Mouse (Mus musculus) limb, embryonic 14.5 days (tissue): ENCODE measurements at regions not wholly inside any gene's neighbourhood (a gene's known extent, or its start where the extent isn't known, plus 50 kb on each side); places are given as distances from the start of the nearest gene placed in this dataset.

ENCODE experiments used
- ATAC-seq: fragments of 200-750 bp; cut with Nextera tagmentation; 2 replicates; pipeline ENCODE4 v1.8.0; 2017; ENCODE audit warnings: low read depth, moderate number of reproducible peaks, moderate TSS enrichment; ENCODE audit not compliant: low FRiP score
- DNase-seq: peaks from one replicate; pipeline ENCODE4 v3.0.0-alpha.2; 2015; ENCODE audit warnings: low spot score
- H3K27ac ChIP-seq: fragments of 300-500 bp; sonication (generic); replicated peaks from 2 replicates; pipeline ENCODE4 v1.5.1; 2014; ENCODE audit warnings: low read depth, mild to moderate bottlenecking, low read length, moderate library complexity, mixed read lengths
- H3K27me3 ChIP-seq: fragments of 300-500 bp; sonication (generic); 2 replicates; pipeline ENCODE4 v1.6.1; 2014; ENCODE audit warnings: low read length, mixed read lengths; ENCODE audit not compliant: control insufficient read depth, insufficient read depth
- H3K36me3 ChIP-seq: fragments of 300-500 bp; sonication (generic); 2 replicates; pipeline ENCODE4 v1.6.1; 2014; ENCODE audit warnings: mild to moderate bottlenecking, low read length, moderate library complexity, mixed read lengths; ENCODE audit not compliant: control insufficient read depth, insufficient read depth
- H3K4me1 ChIP-seq: fragments of 300-500 bp; sonication (generic); 2 replicates; pipeline ENCODE4 v1.6.1; 2014; ENCODE audit warnings: antibody characterized with exemption, low read length, mixed read lengths; ENCODE audit not compliant: control insufficient read depth, insufficient read depth
- H3K4me2 ChIP-seq: fragments of 300-500 bp; sonication (generic); replicated peaks from 2 replicates; pipeline ENCODE4 v1.6.1; 2014; ENCODE audit warnings: low read depth, mild to moderate bottlenecking, low read length, moderate library complexity; ENCODE audit not compliant: severe bottlenecking
- H3K4me3 ChIP-seq: fragments of 300-500 bp; sonication (generic); replicated peaks from 2 replicates; pipeline ENCODE4 v1.5.1; 2014; ENCODE audit warnings: low read length
- H3K9ac ChIP-seq: fragments of 300-500 bp; sonication (generic); 2 replicates; pipeline ENCODE4 v1.6.1; 2014; ENCODE audit warnings: mild to moderate bottlenecking, low read depth, low read length, moderate library complexity; ENCODE audit not compliant: severe bottlenecking
- H3K9me3 ChIP-seq: fragments of 300-500 bp; sonication (generic); 2 replicates; pipeline ENCODE4 v1.6.1; 2016; ENCODE audit warnings: low read length; ENCODE audit not compliant: control insufficient read depth
- POLR2A ChIP-seq: fragments of 200-500 bp; IDR thresholded peaks from 2 replicates; pipeline ENCODE4 v1.8.0; 2012; ENCODE audit warnings: inconsistent platforms, mild to moderate bottlenecking, moderate library complexity, borderline replicate concordance; ENCODE audit not compliant: insufficient read depth, insufficient read length; ENCODE audit errors: extremely low read depth
- WGBS: fragments of 180-500 bp; shearing (Covaris S2); extraction: QIAGEN DNeasy Blood & Tissue Kit; methylation state at CpG from one replicate; pipeline ENCODE4 v1.1.7; 2014; 5-methylcytosine and 5-hydroxymethylcytosine counted together

- H3K9ac ChIP-seq, result no peak overlapping the region
- no peak overlapping the region for H3K4me3 ChIP-seq
- TF ChIP-seq POLR2A, result no peak
- ATAC-seq (no peak), DNase-seq (no peak)
- no peak overlapping the region for H3K4me2 ChIP-seq
- peaks cover 7% of the 10 kb centered on the region for H3K4me1 ChIP-seq
- H3K9me3 ChIP-seq, result no peaks in the 10 kb centered on the region
- H3K36me3 ChIP-seq, result no peaks in the 10 kb centered on the region
- 26% methylated on average over 4 of the region's 4 CpGs for WGBS
- no peaks in the 10 kb centered on the region for H3K27me3 ChIP-seq
- no peak overlapping the region for H3K27ac ChIP-seq
Measured at GRCm38 (mm10) chr4:22998994-22999393, 510.8 kb upstream of the Pou3f2 start.

DNA sequence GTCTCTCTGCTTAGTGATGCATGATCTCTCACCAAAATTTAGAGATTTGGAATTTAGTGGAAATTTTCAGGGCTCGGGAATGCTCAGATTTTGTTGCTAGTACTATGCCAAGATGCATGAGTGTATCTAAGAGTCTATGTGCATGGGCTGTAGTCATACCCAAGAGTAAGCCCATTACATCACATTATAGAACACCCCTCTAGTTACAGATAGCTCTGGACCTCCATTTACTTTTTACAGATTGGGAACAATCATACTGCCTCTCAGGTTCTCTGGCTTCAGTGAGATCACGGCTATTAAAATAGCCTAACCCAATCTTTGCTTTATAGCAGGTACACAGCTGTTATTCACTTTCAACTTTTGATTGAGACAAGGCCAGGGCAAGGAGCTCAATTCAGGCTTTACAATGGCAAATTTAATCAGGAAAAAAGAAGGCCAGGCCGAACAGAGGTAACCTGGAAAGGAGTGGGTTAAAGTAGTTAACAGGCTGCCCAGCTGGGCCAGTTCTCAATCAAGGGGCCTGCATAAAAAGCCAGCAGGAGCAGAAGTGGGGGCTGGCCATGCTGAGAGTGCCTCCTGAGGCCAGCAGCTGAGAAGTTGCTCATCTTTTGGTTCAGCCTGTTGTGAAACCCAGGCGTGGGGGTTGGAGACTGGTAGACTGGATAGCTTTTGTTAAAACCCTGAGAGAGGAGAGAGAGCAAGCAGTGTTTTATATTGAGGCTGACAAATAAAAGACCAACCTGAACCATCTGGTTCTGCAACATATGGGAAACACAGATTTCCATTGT, 509.2 kb upstream of the Pou3f2 start:
- no peak overlapping the region for H3K9ac ChIP-seq
- ATAC-seq (no peak), DNase-seq (no peak)
- no peaks in the 10 kb centered on the region for H3K9me3 ChIP-seq
- H3K4me1 ChIP-seq, result peaks cover 7% of the 10 kb centered on the region
- no peak overlapping the region for H3K4me3 ChIP-seq
- no peaks in the 10 kb centered on the region for H3K27me3 ChIP-seq
- TF ChIP-seq POLR2A, result no peak
- 24% methylated on average over 4 of the region's 4 CpGs for WGBS
- no peaks in the 10 kb centered on the region for H3K36me3 ChIP-seq
- no peak overlapping the region for H3K27ac ChIP-seq
- no peak overlapping the region for H3K4me2 ChIP-seq

- H3K9ac ChIP-seq, result no peak overlapping the region
- no peak for ATAC-seq
Measured at GRCm38 (mm10) chr4:22986763-22987468, 498.8 kb upstream of the Pou3f2 start.

DNA sequence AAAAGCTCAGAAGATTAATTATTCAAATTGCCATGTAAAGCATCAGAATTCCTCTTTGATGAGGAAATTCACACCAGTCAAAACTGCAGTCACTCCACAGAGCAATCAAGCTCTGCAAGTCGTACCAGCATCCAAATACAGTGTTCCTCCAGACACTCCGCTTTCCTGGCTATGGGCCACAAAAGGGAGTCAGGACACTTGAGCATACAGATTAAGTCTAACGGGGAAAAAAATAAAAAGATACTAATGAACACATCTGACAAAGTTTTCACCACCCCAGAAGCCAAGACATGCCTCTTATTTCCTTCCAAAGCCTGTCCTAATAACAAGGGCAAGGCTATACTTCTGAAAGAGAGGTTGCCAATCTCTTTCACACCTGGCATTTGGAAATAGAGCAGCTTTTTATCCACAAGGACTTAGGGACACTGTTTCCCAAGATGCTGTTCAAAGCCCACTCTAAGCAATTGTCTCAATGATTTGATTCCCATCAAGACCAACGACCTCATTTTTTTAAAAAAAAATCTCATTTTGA, 485.5 kb upstream of the Pou3f2 start:
- H3K4me3 ChIP-seq, result no peak overlapping the region
- H3K9ac ChIP-seq, result no peak overlapping the region
- no peak overlapping the region for H3K4me2 ChIP-seq
- 54% methylated on average over 4 of the region's 4 CpGs for WGBS
- ATAC-seq (no peak), DNase-seq (no peak)
- no peak overlapping the region for H3K27ac ChIP-seq
- no peaks in the 10 kb centered on the region for H3K27me3 ChIP-seq
- H3K4me1 ChIP-seq, result no peaks in the 10 kb centered on the region
- no peaks in the 10 kb centered on the region for H3K36me3 ChIP-seq
- H3K9me3 ChIP-seq, result no peaks in the 10 kb centered on the region
- TF ChIP-seq POLR2A, result no peak

More at GRCm38 (mm10) chr4:22986763-22987468, 498.8 kb upstream of the Pou3f2 start:
- TF ChIP-seq POLR2A, result no peak
- H3K4me1 ChIP-seq, result no peaks in the 10 kb centered on the region
- no peak overlapping the region for H3K4me3 ChIP-seq
- no peak for DNase-seq
- H3K27ac ChIP-seq, result no peak overlapping the region
- H3K36me3 ChIP-seq, result no peaks in the 10 kb centered on the region
- 17% methylated on average over 4 of the region's 4 CpGs for WGBS
- no peaks in the 10 kb centered on the region for H3K27me3 ChIP-seq
- H3K9me3 ChIP-seq, result no peaks in the 10 kb centered on the region
- H3K4me2 ChIP-seq, result no peak overlapping the region

- Histone ChIP-seq H3K27me3 (no peaks in the 10 kb centered on the region), H3K9ac (no peak overlapping the region), H3K27ac (no peak overlapping the region), H3K4me2 (no peak overlapping the region), H3K4me1 (no peaks in the 10 kb centered on the region), H3K4me3 (no peak overlapping the region), H3K9me3 (no peaks in the 10 kb centered on the region), H3K36me3 (no peaks in the 10 kb centered on the region)
- 40% methylated on average over 11 of the region's 11 CpGs for WGBS
- no peak for DNase-seq
- TF ChIP-seq POLR2A, result no peak
- ATAC-seq, result no peak
Measured at GRCm38 (mm10) chr4:22972784-22973584, 484.8 kb upstream of the Pou3f2 start.
